Mouse (Mus musculus): ENCODE data around the gene C1qb. TPM values are rescaled to one million over a fixed set of nuclear protein-coding genes. Genes with fewer than 3 reads are reported as not detected.
A peak's percentile ranks its signal among the peaks of the same experiment; 100 is the strongest.

C1qb gene
- polyA plus RNA-seq, 1 experiment, result 65.1 TPM

- TF ChIP-seq POLR2A (IDR thresholded peaks at IDR 0.05; ENCODE audit: borderline replicate concordance, extremely low read depth, low read depth, low read length), result no peak
- TF ChIP-seq CTCF (IDR thresholded peaks at IDR 0.05; ENCODE audit: insufficient read depth, low read length), result no peak
- H3K4me1 ChIP-seq (ENCODE audit: control insufficient read depth, insufficient read depth, low read length), result no peaks in the 10 kb centered on the region
- DNase-seq, result no peak
- WGBS, result 18% methylated on average over 17 of the region's 17 CpGs
- no peak overlapping the region for H3K4me3 ChIP-seq (replicated peaks; ENCODE audit: extremely low read depth, low read depth, low read length)
These were observed 24.2 kb downstream of the C1qb start for GRCm38 (mm10) chr4:136861806-136862205.

GRCm38 (mm10) chr4:136860022-136860421, 26.0 kb downstream of the C1qb start:
- WGBS, result 82% methylated on average over 7 of the region's 7 CpGs
- no peak for DNase-seq
- H3K4me3 ChIP-seq (replicated peaks; ENCODE audit: extremely low read depth, low read depth, low read length), result no peak overlapping the region
- TF ChIP-seq CTCF (IDR thresholded peaks at IDR 0.05; ENCODE audit: insufficient read depth, low read length), result no peak
- TF ChIP-seq POLR2A (IDR thresholded peaks at IDR 0.05; ENCODE audit: borderline replicate concordance, extremely low read depth, low read depth, low read length), result no peak
- H3K4me1 ChIP-seq (ENCODE audit: control insufficient read depth, insufficient read depth, low read length), result no peaks in the 10 kb centered on the region

GRCm38 (mm10) chr4:136855081-136855480, 30.9 kb downstream of the C1qb start:
- DNase-seq, result no peak
- TF ChIP-seq POLR2A (IDR thresholded peaks at IDR 0.05; ENCODE audit: borderline replicate concordance, extremely low read depth, low read depth, low read length) (no peak), CTCF (IDR thresholded peaks at IDR 0.05; ENCODE audit: insufficient read depth, low read length) (no peak)
- no peaks in the 10 kb centered on the region for H3K4me1 ChIP-seq (ENCODE audit: control insufficient read depth, insufficient read depth, low read length)
- H3K4me3 ChIP-seq (replicated peaks; ENCODE audit: extremely low read depth, low read depth, low read length), result no peak overlapping the region
- WGBS, result 34% methylated on average over 6 of the region's 6 CpGs

- DNase-seq, result no peak
- Histone ChIP-seq H3K4me1 (ENCODE audit: control insufficient read depth, insufficient read depth, low read length) (no peaks in the 10 kb centered on the region), H3K4me3 (replicated peaks; ENCODE audit: extremely low read depth, low read depth, low read length) (no peak overlapping the region)
- 76% methylated on average over 12 of the region's 12 CpGs for WGBS
- TF ChIP-seq CTCF (IDR thresholded peaks at IDR 0.05; ENCODE audit: insufficient read depth, low read length) (no peak), POLR2A (IDR thresholded peaks at IDR 0.05; ENCODE audit: borderline replicate concordance, extremely low read depth, low read depth, low read length) (no peak)
These were observed 33.0 kb downstream of the C1qb start for GRCm38 (mm10) chr4:136852989-136853388.

- no peak for DNase-seq
- 57% methylated on average over 5 of the region's 5 CpGs for whole genome bisulfite sequencing
- Histone ChIP-seq H3K4me1 (ENCODE audit: control insufficient read depth, insufficient read depth, low read length) (no peaks in the 10 kb centered on the region), H3K4me3 (replicated peaks; ENCODE audit: extremely low read depth, low read depth, low read length) (no peak overlapping the region)
- TF ChIP-seq CTCF (IDR thresholded peaks at IDR 0.05; ENCODE audit: insufficient read depth, low read length) (no peak), POLR2A (IDR thresholded peaks at IDR 0.05; ENCODE audit: borderline replicate concordance, extremely low read depth, low read depth, low read length) (no peak)
These were observed 33.9 kb downstream of the C1qb start for GRCm38 (mm10) chr4:136852119-136852518.

GRCm38 (mm10) chr4:136848565-136848964, 37.4 kb downstream of the C1qb start:
- 64% methylated on average over 4 of the region's 4 CpGs for WGBS
- DNase-seq, result no peak
- Histone ChIP-seq H3K4me1 (ENCODE audit: control insufficient read depth, insufficient read depth, low read length) (no peaks in the 10 kb centered on the region), H3K4me3 (replicated peaks; ENCODE audit: extremely low read depth, low read depth, low read length) (no peak overlapping the region)
- no peak for TF ChIP-seq CTCF (IDR thresholded peaks at IDR 0.05; ENCODE audit: insufficient read depth, low read length)
- no peak for TF ChIP-seq POLR2A (IDR thresholded peaks at IDR 0.05; ENCODE audit: borderline replicate concordance, extremely low read depth, low read depth, low read length)

- WGBS, result 74% methylated on average over 6 of the region's 6 CpGs
- TF ChIP-seq POLR2A (IDR thresholded peaks at IDR 0.05; ENCODE audit: borderline replicate concordance, extremely low read depth, low read depth, low read length) (no peak), CTCF (IDR thresholded peaks at IDR 0.05; ENCODE audit: insufficient read depth, low read length) (no peak)
- no peaks in the 10 kb centered on the region for H3K4me1 ChIP-seq (ENCODE audit: control insufficient read depth, insufficient read depth, low read length)
- H3K4me3 ChIP-seq (replicated peaks; ENCODE audit: extremely low read depth, low read depth, low read length), result no peak overlapping the region
- no peak for DNase-seq
These were observed 38.8 kb downstream of the C1qb start for GRCm38 (mm10) chr4:136847166-136847565.

GRCm38 (mm10) chr4:136842802-136843201, 43.2 kb downstream of the C1qb start:
- no peak for DNase-seq
- WGBS, result 63% methylated on average over 10 of the region's 10 CpGs
- TF ChIP-seq POLR2A (IDR thresholded peaks at IDR 0.05; ENCODE audit: borderline replicate concordance, extremely low read depth, low read depth, low read length), result no peak
- TF ChIP-seq CTCF (IDR thresholded peaks at IDR 0.05; ENCODE audit: insufficient read depth, low read length), result no peak

GRCm38 (mm10) chr4:136842033-136842432, 44.0 kb downstream of the C1qb start:
- TF ChIP-seq POLR2A (IDR thresholded peaks at IDR 0.05; ENCODE audit: borderline replicate concordance, extremely low read depth, low read depth, low read length), result no peak
- no peak for TF ChIP-seq CTCF (IDR thresholded peaks at IDR 0.05; ENCODE audit: insufficient read depth, low read length)
- Histone ChIP-seq H3K4me3 (replicated peaks; ENCODE audit: extremely low read depth, low read depth, low read length) (no peak overlapping the region), H3K4me1 (ENCODE audit: control insufficient read depth, insufficient read depth, low read length) (no peaks in the 10 kb centered on the region)
- WGBS, result 32% methylated on average over 4 of the region's 4 CpGs
- DNase-seq, result no peak

More at GRCm38 (mm10) chr4:136842802-136843201, 43.2 kb downstream of the C1qb start:
- no peak overlapping the region for H3K4me3 ChIP-seq (replicated peaks; ENCODE audit: extremely low read depth, low read depth, low read length)
- no peaks in the 10 kb centered on the region for H3K4me1 ChIP-seq (ENCODE audit: control insufficient read depth, insufficient read depth, low read length)

GRCm38 (mm10) chr4:136841056-136841455, 44.9 kb downstream of the C1qb start:
- H3K4me1 ChIP-seq (ENCODE audit: control insufficient read depth, insufficient read depth, low read length), result no peaks in the 10 kb centered on the region; the same call in 1 of the 2 replicates
- 10% methylated on average over 5 of the region's 5 CpGs for WGBS
- TF ChIP-seq CTCF (IDR thresholded peaks at IDR 0.05; ENCODE audit: insufficient read depth, low read length) (peak; percentile 85), POLR2A (IDR thresholded peaks at IDR 0.05; ENCODE audit: borderline replicate concordance, extremely low read depth, low read depth, low read length) (no peak)
- H3K4me3 ChIP-seq (replicated peaks; ENCODE audit: extremely low read depth, low read depth, low read length), result no peak overlapping the region
- DNase-seq, result peak; percentile 69

Data from lung, adult 2 months (tissue).